Mouse (Mus musculus) small intestine, adult 2 months (tissue): ENCODE results near the gene Cox6a2. TPM values are rescaled to one million over a fixed set of nuclear protein-coding genes. Genes with fewer than 3 reads are reported as not detected.

Experiments used
- H3K27ac ChIP-seq: fragments of 200-500 bp; 2 replicates; pipeline ENCODE4 v1.5.1; 2012; ENCODE audit warnings: low read depth, low read length, control low read depth, inconsistent platforms; ENCODE audit not compliant: insufficient read depth
- H3K27me3 ChIP-seq: fragments of 200-500 bp; 2 replicates; pipeline ENCODE4 v1.6.1; 2012; ENCODE audit warnings: mild to moderate bottlenecking, moderate library complexity, low read length, inconsistent platforms; ENCODE audit not compliant: control insufficient read depth, insufficient read depth
- H3K36me3 ChIP-seq: fragments of 200-500 bp; 2 replicates; pipeline ENCODE4 v1.6.1; 2012; ENCODE audit warnings: mild to moderate bottlenecking, low read length, control low read depth, inconsistent platforms; ENCODE audit not compliant: control insufficient read depth, insufficient read depth
- H3K4me1 ChIP-seq: fragments of 200-500 bp; 2 replicates; pipeline ENCODE4 v1.6.1; 2012; ENCODE audit warnings: low read length, inconsistent platforms, mixed read lengths; ENCODE audit not compliant: control insufficient read depth, insufficient read depth, insufficient read length
- H3K4me3 ChIP-seq: fragments of 200-500 bp; 2 replicates; pipeline ENCODE4 v1.5.1; 2012; ENCODE audit warnings: low read depth, mild to moderate bottlenecking, control low read depth, inconsistent platforms, low read length, moderate library complexity
- CTCF ChIP-seq: fragments of 200-500 bp; IDR thresholded peaks from 2 replicates; pipeline ENCODE4 v1.5.1; 2012; ENCODE audit warnings: low read depth, mild to moderate bottlenecking, control low read depth, inconsistent platforms, low read length, moderate library complexity, mixed read lengths; ENCODE audit not compliant: insufficient replicate concordance, insufficient read length; ENCODE audit errors: extremely low read depth
- POLR2A ChIP-seq: fragments of 200-500 bp; IDR thresholded peaks from 2 replicates; pipeline ENCODE4 v1.6.1; 2012; ENCODE audit warnings: low read depth, mild to moderate bottlenecking, control low read depth, inconsistent platforms, low read length, moderate library complexity
- WGBS: fragments of 180-500 bp; shearing (Covaris S2); methylation state at CpG from one replicate; pipeline ENCODE4 v1.1.7; 2018; 5-methylcytosine and 5-hydroxymethylcytosine counted together
- polyA plus RNA-seq: library from polyadenylated mRNA; depleted of rRNA; stranded (reverse); fragments of >200 nt; gene quantifications from 2 replicates; pipeline ENCODE4 v1.2.3, GENCODE M21; 2012

The Cox6a2 gene
- polyA plus RNA-seq, 1 experiment: 0.53 TPM

- Histone ChIP-seq H3K36me3 (peaks cover 22% of the 10 kb centered on the region), H3K27ac (peak overlapping the region; percentile 94), H3K4me3 (peak overlapping the region; percentile 70; the same call in 1 of the 2 replicates), H3K27me3 (no peaks in the 10 kb centered on the region), H3K4me1 (no peaks in the 10 kb centered on the region; the same call in 1 of the 2 replicates)
- TF ChIP-seq POLR2A (no peak), CTCF (peak; percentile 77; the same call in 1 of the 2 replicates)
- 2% methylated on average over 13 of the region's 13 CpGs for WGBS
Measured at GRCm38 (mm10) chr7:128247443-128247842, 41.3 kb upstream of the Cox6a2 start.

GRCm38 (mm10) chr7:128246496-128247391 is 40.6 kb upstream of the Cox6a2 start, which contains the start of gene Tgfb1i1:
TSS of gene Tgfb1i1 (plus strand) at chr7:128246812.
- 13% methylated on average over 28 of the region's 30 CpGs for WGBS
- H3K4me3 ChIP-seq: peak within 1 kb of the TSS; percentile 70
- H3K36me3 ChIP-seq: peaks cover 28% of the 10 kb centered on the region
- no peak for TF ChIP-seq POLR2A
- TF ChIP-seq CTCF: no peak
- H3K27me3 ChIP-seq: no peaks in the 10 kb centered on the region
- H3K4me1 ChIP-seq: no peaks in the 10 kb centered on the region; the same call in 1 of the 2 replicates
- peak within 1 kb of the TSS; percentile 94 for H3K27ac ChIP-seq

GRCm38 (mm10) chr7:128245547-128245946 is 39.4 kb upstream of the Cox6a2 start:
- Histone ChIP-seq H3K4me3 (no peak overlapping the region), H3K27ac (peak overlapping the region; percentile 81), H3K36me3 (peaks cover 38% of the 10 kb centered on the region), H3K27me3 (no peaks in the 10 kb centered on the region), H3K4me1 (no peaks in the 10 kb centered on the region; the same call in 1 of the 2 replicates)
- no peak for TF ChIP-seq POLR2A
- no peak for TF ChIP-seq CTCF
- 94% methylated on average over 4 of the region's 4 CpGs for WGBS

- Histone ChIP-seq H3K4me3 (no peak overlapping the region), H3K27me3 (no peaks in the 10 kb centered on the region), H3K27ac (no peak overlapping the region), H3K36me3 (peaks cover 46% of the 10 kb centered on the region), H3K4me1 (no peaks in the 10 kb centered on the region; the same call in 1 of the 2 replicates)
- TF ChIP-seq POLR2A (no peak), CTCF (no peak)
- 93% methylated on average over 18 of the region's 18 CpGs for WGBS
Measured at GRCm38 (mm10) chr7:128244410-128245025, 38.3 kb upstream of the Cox6a2 start.

- Histone ChIP-seq H3K4me3 (no peak overlapping the region), H3K36me3 (peaks cover 46% of the 10 kb centered on the region), H3K27me3 (no peaks in the 10 kb centered on the region), H3K4me1 (no peaks in the 10 kb centered on the region; the same call in 1 of the 2 replicates), H3K27ac (no peak overlapping the region)
- TF ChIP-seq CTCF (no peak), POLR2A (no peak)
- WGBS: 92% methylated on average over 10 of the region's 10 CpGs
Measured at GRCm38 (mm10) chr7:128243921-128244320, 37.7 kb upstream of the Cox6a2 start.

GRCm38 (mm10) chr7:128242331-128242730 is 36.1 kb upstream of the Cox6a2 start:
- H3K27ac ChIP-seq: no peak overlapping the region
- WGBS: 96% methylated on average over 16 of the region's 16 CpGs
- H3K27me3 ChIP-seq: no peaks in the 10 kb centered on the region
- H3K36me3 ChIP-seq: peaks cover 46% of the 10 kb centered on the region
- H3K4me3 ChIP-seq: no peak overlapping the region
- TF ChIP-seq CTCF (no peak), POLR2A (no peak)
- H3K4me1 ChIP-seq: peaks cover 2% of the 10 kb centered on the region

- H3K27me3 ChIP-seq: no peaks in the 10 kb centered on the region
- WGBS: 93% methylated on average over 27 of the region's 27 CpGs
- TF ChIP-seq POLR2A (no peak), CTCF (no peak)
- peaks cover 46% of the 10 kb centered on the region for H3K36me3 ChIP-seq
- no peak overlapping the region for H3K4me3 ChIP-seq
- H3K4me1 ChIP-seq: peaks cover 11% of the 10 kb centered on the region
- H3K27ac ChIP-seq: no peak overlapping the region
Measured at GRCm38 (mm10) chr7:128240131-128240784, 34.1 kb upstream of the Cox6a2 start.
